Mouse (Mus musculus) hindbrain, embryonic 14.5 days (tissue): ENCODE measurements around the gene Stag1. TPM values are rescaled to one million over a fixed set of nuclear protein-coding genes. Genes with fewer than 3 reads are reported as not detected.

ENCODE experiments used
- polyA plus RNA-seq: library from polyadenylated mRNA; unstranded; fragments of >200 nt; fragmentation: Nextera tagmentation; extraction: Ambion mirVana; gene quantifications from 2 replicates; pipeline ENCODE4 v1.2.1, GENCODE M21; 2014

The Stag1 gene
- polyA plus RNA-seq, 1 experiment from 2014 or later = 39.5 TPM

Other genes with a start within 250 kb of the Stag1 start
- gene Il20rb, start 111.0 kb upstream of the Stag1 start, polyA plus RNA-seq = 0.29 and 0.57 TPM in 2 replicates
- gene Nck1, start 51.7 kb upstream of the Stag1 start, polyA plus RNA-seq = 59.6 and 66.2 TPM in 2 replicates
- 24.2 and 26.2 TPM in 2 replicates for gene Slc35g2, start 26.7 kb upstream of the Stag1 start, polyA plus RNA-seq